Mouse (Mus musculus): ENCODE measurements around the gene Rgs8. TPM values are rescaled to one million over a fixed set of nuclear protein-coding genes. Genes with fewer than 3 reads are reported as not detected.

Gene Rgs8
- polyA plus RNA-seq, 1 experiment from 2014 or later: 0.14 TPM

DNA sequence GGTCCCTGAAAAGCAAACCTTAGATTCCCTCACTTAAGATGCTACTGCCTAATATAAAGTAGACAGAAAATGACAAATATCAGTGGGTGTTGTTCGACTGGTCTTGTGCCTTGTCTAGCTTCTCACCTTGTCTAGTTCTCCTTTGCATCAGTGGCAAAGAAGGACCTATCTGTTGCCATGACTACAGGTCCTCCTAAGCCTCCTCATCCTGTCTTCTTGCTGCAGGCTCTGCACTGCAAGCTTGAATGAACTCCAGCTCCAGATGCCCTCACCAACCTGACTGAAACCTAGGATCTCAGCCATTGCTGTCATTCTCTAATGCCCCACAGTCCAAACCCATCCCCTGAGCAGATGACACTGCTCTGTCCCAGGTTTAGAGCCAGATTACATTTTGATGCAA is 65.2 kb downstream of the Rgs8 start:
- TF ChIP-seq CTCF (IDR thresholded peaks at IDR 0.05; ENCODE audit: low read depth): no peak
- Histone ChIP-seq H3K36me3 (ENCODE audit: insufficient read depth) (no peaks in the 10 kb centered on the region), H3K9ac (no peak overlapping the region), H3K9me3 (ENCODE audit: low read depth, low read length) (no peaks in the 10 kb centered on the region), H3K4me3 (ENCODE audit: low read depth, low read length) (no peak overlapping the region), H3K27me3 (ENCODE audit: insufficient read depth, low read length) (no peaks in the 10 kb centered on the region), H3K4me1 (ENCODE audit: insufficient read depth) (no peaks in the 10 kb centered on the region), H3K4me2 (no peak overlapping the region), H3K27ac (ENCODE audit: low read depth) (no peak overlapping the region)
- DNase-seq (no peak), ATAC-seq (ENCODE audit: insufficient read depth) (no peak)
- 74% methylated on average over 1 of the region's 1 CpGs for WGBS

- peak; percentile 34 for DNase-seq
- no peaks in the 10 kb centered on the region for H3K27me3 ChIP-seq (ENCODE audit: insufficient read depth, low read length)
- WGBS: 62% methylated on average over 7 of the region's 7 CpGs
- H3K36me3 ChIP-seq (ENCODE audit: insufficient read depth): no peaks in the 10 kb centered on the region
- H3K9me3 ChIP-seq (ENCODE audit: low read depth, low read length): no peaks in the 10 kb centered on the region
- H3K27ac ChIP-seq (ENCODE audit: low read depth): no peak overlapping the region
- no peak for ATAC-seq (ENCODE audit: insufficient read depth)
- H3K4me1 ChIP-seq (ENCODE audit: insufficient read depth): no peaks in the 10 kb centered on the region
- H3K4me2 ChIP-seq: no peak overlapping the region
- H3K4me3 ChIP-seq (ENCODE audit: low read depth, low read length): no peak overlapping the region
- no peak overlapping the region for H3K9ac ChIP-seq
- no peak for TF ChIP-seq CTCF (IDR thresholded peaks at IDR 0.05; ENCODE audit: low read depth)
Measured at GRCm38 (mm10) chr1:153720935-153721334, 68.1 kb downstream of the Rgs8 start.

DNA sequence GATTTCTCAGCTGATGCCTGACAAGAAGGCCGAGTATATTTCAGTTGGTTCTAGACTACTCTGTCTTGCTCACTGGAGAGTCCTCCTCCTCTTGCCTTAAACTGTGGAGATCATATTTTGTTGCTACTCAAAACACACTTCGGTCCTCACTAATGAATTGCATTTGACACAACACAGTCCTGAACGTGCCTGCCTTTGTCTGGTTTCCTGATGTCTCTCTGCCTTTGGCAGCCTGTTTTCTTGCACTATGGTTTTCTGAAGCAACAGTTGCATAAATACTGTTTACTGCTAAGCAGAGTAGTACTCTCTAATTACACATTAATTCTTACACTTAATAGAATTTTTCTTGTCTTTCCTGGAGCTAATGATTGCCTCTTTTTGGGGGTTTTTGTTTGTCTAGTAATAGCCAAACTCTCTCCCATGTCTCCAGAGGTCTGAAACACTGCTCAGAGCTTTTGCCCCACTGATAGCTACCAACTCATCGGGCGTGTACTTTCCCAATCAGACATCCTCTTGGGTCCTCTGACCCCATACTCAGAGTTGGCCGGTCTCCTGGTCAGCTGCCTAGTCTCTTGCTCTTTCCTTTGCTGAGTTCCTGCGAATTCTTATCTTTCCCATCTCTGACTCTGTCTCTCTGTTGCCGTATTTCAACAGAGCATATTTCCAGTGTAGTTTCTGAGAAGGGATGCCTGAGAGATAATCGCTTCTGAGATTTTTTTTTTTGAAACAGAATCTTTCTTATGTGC is 68.9 kb downstream of the Rgs8 start:
- no peaks in the 10 kb centered on the region for H3K27me3 ChIP-seq (ENCODE audit: insufficient read depth, low read length)
- no peak for DNase-seq
- H3K9me3 ChIP-seq (ENCODE audit: low read depth, low read length): no peaks in the 10 kb centered on the region
- WGBS: 74% methylated on average over 9 of the region's 9 CpGs
- no peak overlapping the region for H3K4me3 ChIP-seq (ENCODE audit: low read depth, low read length)
- no peaks in the 10 kb centered on the region for H3K36me3 ChIP-seq (ENCODE audit: insufficient read depth)
- no peak overlapping the region for H3K4me2 ChIP-seq
- H3K27ac ChIP-seq (ENCODE audit: low read depth): no peak overlapping the region
- no peaks in the 10 kb centered on the region for H3K4me1 ChIP-seq (ENCODE audit: insufficient read depth)
- no peak for TF ChIP-seq CTCF (IDR thresholded peaks at IDR 0.05; ENCODE audit: low read depth)
- ATAC-seq (ENCODE audit: insufficient read depth): no peak
- H3K9ac ChIP-seq: no peak overlapping the region

DNA sequence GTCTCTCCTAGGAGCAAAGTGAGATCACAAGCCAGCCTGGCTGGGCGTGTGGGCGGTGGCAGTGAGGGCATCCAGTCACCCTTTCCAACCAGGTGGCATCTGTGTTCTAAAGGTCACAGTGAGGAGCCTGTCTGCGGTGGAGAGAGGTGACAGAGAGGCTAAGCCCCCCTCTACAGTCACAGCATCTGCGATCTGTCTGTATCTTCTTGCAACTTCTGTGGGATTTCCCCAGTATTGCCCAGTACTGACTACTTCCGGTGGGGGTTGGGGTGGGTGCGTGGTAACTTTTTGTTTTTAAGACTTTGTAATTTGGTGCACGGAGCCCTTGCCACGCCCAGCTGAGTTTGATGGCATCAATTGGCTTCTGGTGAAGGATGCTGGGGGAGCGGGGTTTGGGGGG is 70.6 kb downstream of the Rgs8 start:
- H3K4me2 ChIP-seq: no peak overlapping the region
- H3K9ac ChIP-seq: no peak overlapping the region
- H3K27ac ChIP-seq (ENCODE audit: low read depth): no peak overlapping the region
- no peaks in the 10 kb centered on the region for H3K9me3 ChIP-seq (ENCODE audit: low read depth, low read length)
- 64% methylated on average over 9 of the region's 9 CpGs for WGBS
- H3K4me3 ChIP-seq (ENCODE audit: low read depth, low read length): no peak overlapping the region
- H3K36me3 ChIP-seq (ENCODE audit: insufficient read depth): no peaks in the 10 kb centered on the region
- DNase-seq (no peak), ATAC-seq (ENCODE audit: insufficient read depth) (no peak)
- H3K4me1 ChIP-seq (ENCODE audit: insufficient read depth): no peaks in the 10 kb centered on the region
- no peak for TF ChIP-seq CTCF (IDR thresholded peaks at IDR 0.05; ENCODE audit: low read depth)
- H3K27me3 ChIP-seq (ENCODE audit: insufficient read depth, low read length): no peaks in the 10 kb centered on the region

DNA sequence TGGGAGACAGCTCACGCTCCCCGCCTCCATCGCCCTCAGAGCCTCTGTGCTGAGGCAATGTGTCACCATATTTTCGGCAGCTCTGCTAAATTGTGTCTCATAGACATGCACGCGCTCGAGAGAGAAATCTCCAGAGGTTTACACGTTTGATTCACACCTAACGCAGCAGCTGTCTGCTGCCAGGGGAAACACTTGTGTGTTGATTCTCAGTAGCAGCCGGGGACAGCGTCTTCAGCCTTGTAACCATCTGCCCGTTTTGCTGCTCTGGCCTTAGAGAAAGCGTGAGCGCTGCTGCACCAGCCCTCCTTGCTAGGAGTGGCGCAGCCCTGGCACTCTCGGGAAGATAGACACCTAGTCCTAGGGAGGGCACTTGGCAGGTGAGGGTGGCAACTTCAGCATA is 73.8 kb downstream of the Rgs8 start:
- Histone ChIP-seq H3K4me3 (ENCODE audit: low read depth, low read length) (no peak overlapping the region), H3K4me1 (ENCODE audit: insufficient read depth) (no peaks in the 10 kb centered on the region), H3K9ac (no peak overlapping the region), H3K9me3 (ENCODE audit: low read depth, low read length) (no peaks in the 10 kb centered on the region), H3K27ac (ENCODE audit: low read depth) (no peak overlapping the region), H3K4me2 (no peak overlapping the region), H3K27me3 (ENCODE audit: insufficient read depth, low read length) (no peaks in the 10 kb centered on the region), H3K36me3 (ENCODE audit: insufficient read depth) (no peaks in the 10 kb centered on the region)
- ATAC-seq (ENCODE audit: insufficient read depth) (no peak), DNase-seq (no peak)
- TF ChIP-seq CTCF (IDR thresholded peaks at IDR 0.05; ENCODE audit: low read depth): no peak
- 74% methylated on average over 16 of the region's 16 CpGs for WGBS

GRCm38 (mm10) chr1:153729806-153730205 is 77.0 kb downstream of the Rgs8 start:
- no peak for TF ChIP-seq CTCF (IDR thresholded peaks at IDR 0.05; ENCODE audit: low read depth)
- H3K9me3 ChIP-seq (ENCODE audit: low read depth, low read length): no peaks in the 10 kb centered on the region
- no peak overlapping the region for H3K27ac ChIP-seq (ENCODE audit: low read depth)
- DNase-seq: no peak
- no peak for ATAC-seq (ENCODE audit: insufficient read depth)
- H3K27me3 ChIP-seq (ENCODE audit: insufficient read depth, low read length): no peaks in the 10 kb centered on the region
- 38% methylated on average over 2 of the region's 2 CpGs for WGBS
- H3K9ac ChIP-seq: no peak overlapping the region
- no peak overlapping the region for H3K4me3 ChIP-seq (ENCODE audit: low read depth, low read length)
- H3K4me1 ChIP-seq (ENCODE audit: insufficient read depth): 0 out of 2 replicates have a peak, but pooled peaks cover 6% of the 10 kb centered on the region
- H3K36me3 ChIP-seq (ENCODE audit: insufficient read depth): no peaks in the 10 kb centered on the region
- H3K4me2 ChIP-seq: no peak overlapping the region

GRCm38 (mm10) chr1:153730671-153731070 is 77.8 kb downstream of the Rgs8 start:
- no peak overlapping the region for H3K27ac ChIP-seq (ENCODE audit: low read depth)
- WGBS: 50% methylated on average over 3 of the region's 3 CpGs
- no peak overlapping the region for H3K4me2 ChIP-seq

More at GRCm38 (mm10) chr1:153730671-153731070, 77.8 kb downstream of the Rgs8 start:
- 0 out of 2 replicates have a peak, but pooled peaks cover 6% of the 10 kb centered on the region for H3K4me1 ChIP-seq (ENCODE audit: insufficient read depth)
- no peak overlapping the region for H3K4me3 ChIP-seq (ENCODE audit: low read depth, low read length)
- H3K36me3 ChIP-seq (ENCODE audit: insufficient read depth): no peaks in the 10 kb centered on the region
- no peaks in the 10 kb centered on the region for H3K9me3 ChIP-seq (ENCODE audit: low read depth, low read length)
- no peak for TF ChIP-seq CTCF (IDR thresholded peaks at IDR 0.05; ENCODE audit: low read depth)
- no peak; the same call in 1 of the 2 replicates for ATAC-seq (ENCODE audit: insufficient read depth)
- H3K9ac ChIP-seq: no peak overlapping the region
- no peak for DNase-seq
- H3K27me3 ChIP-seq (ENCODE audit: insufficient read depth, low read length): no peaks in the 10 kb centered on the region
